In genomic region chr2:33753630-33754316, GRCm38 (mm10) we compare ENCODE assay signal across 8 mouse cellular contexts.
A peak's percentile ranks its signal among the peaks of the same experiment; 100 is the strongest.
DNase-seq lines count a peak whose midpoint lies in the region; ATAC-seq lines count a peak whose summit lies in the region.

No protein-coding gene starts in this region.

- peaks cover 48% of the 10 kb centered on the region for H3K4me1 ChIP-seq in hindbrain, embryonic 12.5 days

- WGBS in hindbrain, embryonic 12.5 days: 26% methylated on average over 15 of the region's 15 CpGs

- no peak overlapping the region for H3K4me2 ChIP-seq in hindbrain, embryonic 12.5 days (replicated peaks)

- H3K27ac ChIP-seq in hindbrain, embryonic 12.5 days: peak overlapping the region; percentile 66

- H3K4me3 ChIP-seq in hindbrain, embryonic 12.5 days: no peak overlapping the region

- ATAC-seq in common myeloid progenitor, adult 5-6 weeks (replicated peaks; ENCODE audit: low read depth, poor library complexity, severe bottlenecking): peak; percentile 50
- ATAC-seq in hindbrain, embryonic 12.5 days (ENCODE audit: low FRiP score): peak; percentile 49; the same call in 1 of the 2 replicates

- H3K27me3 ChIP-seq in hindbrain, embryonic 12.5 days: no peaks in the 10 kb centered on the region

- peaks cover 18% of the 10 kb centered on the region for H3K36me3 ChIP-seq in hindbrain, embryonic 12.5 days

- no peaks in the 10 kb centered on the region for H3K9me3 ChIP-seq in hindbrain, embryonic 12.5 days (replicated peaks)

- H3K9ac ChIP-seq in hindbrain, embryonic 12.5 days: no peak overlapping the region

- DNase-seq in adrenal gland, adult 2 months: peak; percentile 90
- DNase-seq in gastrocnemius, adult 18-20 months (ENCODE audit: low spot score): peak; percentile 84
- peak; percentile 50 to 67 for DNase-seq in layer of hippocampus, postnatal 25 days (ENCODE audit: extremely low spot score in 1 of 2, low spot score in 1 of 2)
- peak; percentile 94 for DNase-seq in lung, postnatal 14 days
- DNase-seq in retina, postnatal 7 days (ENCODE audit: low read depth, low spot score): peak; percentile 42
- DNase-seq in T-cell, adult 2 months (ENCODE audit: low spot score): no peak
